Mouse (Mus musculus) T-cell, adult 2 months (primary cell): ENCODE data around the gene Ryk.

Experiments used
- DNase-seq: peaks from one replicate; pipeline ENCODE4 v3.0.0; 2022; ENCODE audit warnings: low spot score

Gene Ryk

GRCm38 (mm10) chr9:102951091-102951994 is 116.6 kb downstream of the Ryk start:
- no peak for DNase-seq

- no peak for DNase-seq
These were observed 121.1 kb downstream of the Ryk start for GRCm38 (mm10) chr9:102955866-102956265.
